Comparison of ENCODE assay signal across 8 mouse cellular contexts in genomic region chr12:91551773-91552526, GRCm38 (mm10). TPM values are rescaled to one million over a fixed set of nuclear protein-coding genes. Genes with fewer than 3 reads are reported as not detected.
DNase-seq lines count a peak whose midpoint lies in the region; ATAC-seq lines count a peak whose summit lies in the region.

No protein-coding gene starts in this region.

- H3K4me2 ChIP-seq in hindbrain, embryonic 12.5 days (replicated peaks) = peak overlapping the region; percentile 6; the same call in 1 of the 2 replicates

- no peaks in the 10 kb centered on the region for H3K9me3 ChIP-seq in hindbrain, embryonic 12.5 days (replicated peaks)

- H3K27me3 ChIP-seq in hindbrain, embryonic 12.5 days = no peaks in the 10 kb centered on the region

- 64% methylated on average over 19 of the region's 19 CpGs for WGBS in hindbrain, embryonic 12.5 days

- DNase-seq in ES-CJ7 (ENCODE audit: low read depth, low spot score) = peak; percentile 16
- peak; percentile 69 for DNase-seq in brain, embryonic 18.5 days (ENCODE audit: low read depth, low spot score)
- peak; percentile 76 to 80 for DNase-seq in layer of hippocampus, postnatal 10 days (ENCODE audit: low spot score in 2 of 2)
- peak; percentile 61 for DNase-seq in lung, postnatal 14 days
- DNase-seq in right cerebral cortex, postnatal 25 days = peak; percentile 64
- DNase-seq in embryo, embryonic 9.5 days (ENCODE audit: extremely low spot score) = no peak

- peaks cover 2% of the 10 kb centered on the region for H3K36me3 ChIP-seq in hindbrain, embryonic 12.5 days

- peaks cover 5% of the 10 kb centered on the region; the same call in 1 of the 2 replicates for H3K4me1 ChIP-seq in hindbrain, embryonic 12.5 days

- no peak overlapping the region for H3K9ac ChIP-seq in hindbrain, embryonic 12.5 days

- ATAC-seq in frontal cortex, adult (ENCODE audit: low TSS enrichment) = peak; percentile 83
- ATAC-seq in hindbrain, embryonic 12.5 days (ENCODE audit: low FRiP score) = peak; percentile 90

- H3K27ac ChIP-seq in hindbrain, embryonic 12.5 days = no peak overlapping the region

- H3K4me3 ChIP-seq in hindbrain, embryonic 12.5 days = no peak overlapping the region

RNA-seq across cellular contexts. Expression of gene Gtf2a1, which starts 38.3 kb away (rescaled TPM):
- polyA plus RNA-seq in hindbrain, embryonic 12.5 days (2016; fragmentation: Nextera tagmentation; extraction: Ambion mirVana) = 78.2 and 86.8 TPM in 2 replicates
- total RNA-seq in layer of hippocampus, postnatal 10 days (2021) = 10 to 100 TPM; 42.1 to 50.1 TPM
